In the genomic region with DNA sequence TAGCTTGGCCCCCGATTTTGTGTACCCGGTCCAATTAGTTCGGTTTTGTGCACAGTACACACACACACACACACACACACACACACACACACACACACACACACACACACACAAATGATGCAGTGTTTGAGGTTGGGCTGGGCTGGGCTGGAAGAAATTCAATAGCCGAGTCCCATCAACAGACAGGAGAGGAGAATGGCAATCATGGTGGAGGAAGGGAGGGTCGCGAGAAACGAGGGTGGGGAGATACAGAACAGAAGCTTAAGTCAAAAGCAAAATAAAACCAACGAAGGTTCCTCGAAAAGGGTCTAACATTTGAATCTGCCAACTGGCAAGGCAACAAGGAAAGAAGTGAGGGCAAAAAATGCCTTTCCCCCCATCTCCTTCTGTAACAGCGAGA, we compare ENCODE assay signal across 11 mouse cellular contexts. TPM values are rescaled to one million over a fixed set of nuclear protein-coding genes. Genes with fewer than 3 reads are reported as not detected.
DNase-seq lines count a peak whose midpoint lies in the region; ATAC-seq and TF ChIP-seq lines count a peak whose summit lies in the region.
"Had no signal": no experiment of that assay in that cellular context is flagged by ENCODE, and none has a peak within 500 bp of the region (broad histone marks: within the 10 kb centered on the region; RNA-seq: fewer than 3 reads in every experiment).

No protein-coding gene starts in this region.

- H3K4me1 ChIP-seq in embryonic facial prominence, embryonic 12.5 days = no peaks in the 10 kb centered on the region
- H3K4me1 ChIP-seq in intestine, postnatal 0 days (replicated peaks; ENCODE audit: control insufficient read depth, insufficient read depth, low read length) = no peaks in the 10 kb centered on the region
- H3K4me1 ChIP-seq in liver, embryonic 11.5 days (replicated peaks; ENCODE audit: control insufficient read depth, insufficient read depth, low read length) = no peaks in the 10 kb centered on the region

- peak overlapping the region; percentile 96 for H3K27ac ChIP-seq in left cerebral cortex, adult 2 months
- H3K27ac ChIP-seq in embryonic facial prominence, embryonic 12.5 days = no peak overlapping the region
- H3K27ac ChIP-seq in intestine, postnatal 0 days (ENCODE audit: low read depth, low read length) = no peak overlapping the region
- no peak overlapping the region for H3K27ac ChIP-seq in liver, embryonic 11.5 days (ENCODE audit: low read depth, low read length)

- peak overlapping the region; percentile 78 for H3K4me3 ChIP-seq in left cerebral cortex, adult 2 months
- H3K4me3 ChIP-seq in embryonic facial prominence, embryonic 12.5 days = peak overlapping the region; percentile 55
- H3K4me3 ChIP-seq in intestine, postnatal 0 days (ENCODE audit: low read depth, low read length) = peak overlapping the region; percentile 16; the same call in 1 of the 2 replicates
- no peak overlapping the region for H3K4me3 ChIP-seq in liver, embryonic 11.5 days (ENCODE audit: low read depth, low read length)

- no peak for ATAC-seq in embryonic facial prominence, embryonic 12.5 days (ENCODE audit: insufficient number of reproducible peaks, insufficient read depth, low FRiP score, low TSS enrichment)
- ATAC-seq in intestine, postnatal 0 days = no peak
- ATAC-seq in liver, embryonic 11.5 days (replicated peaks; ENCODE audit: low FRiP score) = no peak
- ATAC-seq: inflammation-experienced regulatory T-cells, adult 6 months had no signal

- peak overlapping the region; percentile 81 for H3K4me2 ChIP-seq in embryonic facial prominence, embryonic 12.5 days (replicated peaks)
- no peak overlapping the region; the same call in 1 of the 2 replicates for H3K4me2 ChIP-seq in intestine, postnatal 0 days (replicated peaks; ENCODE audit: low read depth)
- no peak overlapping the region for H3K4me2 ChIP-seq in liver, embryonic 11.5 days

- intact Hi-C loops in left cerebral cortex, adult 2 months (cut with DNase I) = loop anchor here (2.0 to 10.0 kb wide), 2 partner anchors 256 to 1260 kb away; partner anchors contain the start of gene Gucy1a2

- WGBS in embryonic facial prominence, embryonic 12.5 days = 31% methylated on average over 10 of the region's 10 CpGs
- WGBS in intestine, postnatal 0 days = 35% methylated on average over 10 of the region's 10 CpGs
- 40% methylated on average over 10 of the region's 10 CpGs for WGBS in liver, embryonic 11.5 days

- no peaks in the 10 kb centered on the region for H3K36me3 ChIP-seq in embryonic facial prominence, embryonic 12.5 days
- no peaks in the 10 kb centered on the region for H3K36me3 ChIP-seq in intestine, postnatal 0 days (ENCODE audit: control insufficient read depth, insufficient read depth)
- no peaks in the 10 kb centered on the region for H3K36me3 ChIP-seq in liver, embryonic 11.5 days (ENCODE audit: control insufficient read depth, insufficient read depth, low read length)

- H3K27me3 ChIP-seq in embryonic facial prominence, embryonic 12.5 days = no peaks in the 10 kb centered on the region
- H3K27me3 ChIP-seq in intestine, postnatal 0 days (replicated peaks; ENCODE audit: control insufficient read depth, insufficient read depth, low read length) = peaks cover 8% of the 10 kb centered on the region; the same call in 1 of the 2 replicates
- peaks cover 10% of the 10 kb centered on the region for H3K27me3 ChIP-seq in liver, embryonic 11.5 days (replicated peaks; ENCODE audit: control insufficient read depth, insufficient read depth, low read length)

- H3K9me3 ChIP-seq in embryonic facial prominence, embryonic 12.5 days = no peaks in the 10 kb centered on the region
- H3K9me3 ChIP-seq in intestine, postnatal 0 days (ENCODE audit: control insufficient read depth) = no peaks in the 10 kb centered on the region
- no peaks in the 10 kb centered on the region for H3K9me3 ChIP-seq in liver, embryonic 11.5 days (ENCODE audit: control insufficient read depth, low read length)

- no peak for TF ChIP-seq CTCF in left cerebral cortex, adult 2 months (IDR thresholded peaks at IDR 0.05)
- no peak for TF ChIP-seq CTCF in intestine, postnatal 0 days (IDR thresholded peaks at IDR 0.05; ENCODE audit: low read depth)

- DNase-seq in left cerebral cortex, adult 2 months (ENCODE audit: extremely low spot score in 1 of 2, low spot score in 2 of 2) = no peak
- no peak for DNase-seq in left cerebral cortex, adult 8-10 months (ENCODE audit: low spot score in 2 of 2)
- peak; percentile 16 for DNase-seq in right cerebral cortex, postnatal 25 days
- no peak for DNase-seq in frontal cortex, postnatal 25 days (ENCODE audit: low spot score in 2 of 2)
- no peak for DNase-seq in liver, embryonic 11.5 days (ENCODE audit: low spot score)
- no peak for DNase-seq in adrenal gland, postnatal 36 days

- no peak overlapping the region for H3K9ac ChIP-seq in embryonic facial prominence, embryonic 12.5 days
- no peak overlapping the region for H3K9ac ChIP-seq in intestine, postnatal 0 days (ENCODE audit: low read depth, low read length)
- no peak overlapping the region for H3K9ac ChIP-seq in liver, embryonic 11.5 days (ENCODE audit: low read depth, low read length)

RNA-seq across cellular contexts. Expression of gene Gria4, which starts 1.6 kb away (rescaled TPM):
- 100 to 1,000 TPM; 105 to 107 TPM for total RNA-seq in left cerebral cortex, adult 2 months (2021)
- 10 to 100 TPM; 85.6 to 95.9 (median 91.1) TPM for total RNA-seq in left cerebral cortex, adult 8-10 months (2022)
- 2.7 and 2.9 TPM in 2 replicates for polyA plus RNA-seq in embryonic facial prominence, embryonic 12.5 days (2016; fragmentation: Nextera tagmentation; extraction: Ambion mirVana)
- polyA plus RNA-seq in intestine, postnatal 0 days (2015; fragmentation: Nextera tagmentation; extraction: Ambion mirVana) = 1.1 and 1.3 TPM in 2 replicates
- 0.86 and 0.88 TPM in 2 replicates for polyA plus RNA-seq in liver, embryonic 11.5 days (2014; fragmentation: Nextera tagmentation; extraction: Ambion mirVana)
- total RNA-seq in adrenal gland, postnatal 36 days (2021) = 1 to 10 TPM; 1.1 to 1.7 TPM
- total RNA-seq: common myeloid progenitor, adult 5-6 weeks; MEL had no signal
- polyA plus RNA-seq: inflammation-experienced regulatory T-cells, adult 6 months had no signal

Comparison
In these comparisons a context has a peak if more than half of its experiments do, and no peak if none do; other contexts are left out.
1. RNA of gene Gria4, which starts 1.6 kb away (total RNA-seq): 105 to 107 TPM in left cerebral cortex, adult 2 months and 85.6 to 95.9 TPM in left cerebral cortex, adult 8-10 months; 1.1 to 1.7 TPM in adrenal gland, postnatal 36 days; every median in the first group is over 10 times any median in the second.